Mouse (Mus musculus) heart, adult 8-10 months (tissue): Measurements from ENCODE around the gene Rangap1. TPM values are rescaled to one million over a fixed set of nuclear protein-coding genes. Genes with fewer than 3 reads are reported as not detected.

Experiments
- DNase-seq: peaks from one replicate; pipeline ENCODE4 v3.0.0; 2022; ENCODE audit warnings: low spot score
- total RNA-seq, 4 experiments: library from RNA; stranded (reverse); gene quantifications; 2 replicates each; pipeline ENCODE4 v1.2.4; 2022

Gene Rangap1
- total RNA-seq, 4 experiments from 2014 or later, result 25.4 to 28.6 (median 27.1) TPM

DNA sequence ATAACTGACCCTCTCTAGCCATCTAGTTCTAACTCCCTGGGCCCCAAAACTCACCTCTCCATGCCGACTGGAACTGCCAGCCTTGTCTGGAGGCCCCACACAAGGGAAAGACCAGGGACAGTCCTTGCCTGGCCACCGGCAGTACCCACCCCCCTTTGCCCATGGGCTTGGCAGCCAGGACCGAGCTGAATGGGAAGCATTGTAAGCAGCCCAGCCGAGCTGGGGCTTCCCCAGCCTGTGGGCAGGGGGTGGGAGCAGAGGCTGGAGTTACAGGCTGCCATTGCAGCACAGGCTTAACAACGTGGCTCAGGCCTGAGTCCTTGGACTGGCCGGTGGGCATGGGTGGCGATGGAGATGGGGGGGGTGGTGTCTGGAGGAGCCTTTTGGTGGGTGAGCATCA, 48.2 kb downstream of the Rangap1 start, which contains the start of gene Chadl:
TSS of gene Chadl (minus strand) at position 113 of the 400 bp plus-strand sequence.
- DNase-seq, result no peak

DNA sequence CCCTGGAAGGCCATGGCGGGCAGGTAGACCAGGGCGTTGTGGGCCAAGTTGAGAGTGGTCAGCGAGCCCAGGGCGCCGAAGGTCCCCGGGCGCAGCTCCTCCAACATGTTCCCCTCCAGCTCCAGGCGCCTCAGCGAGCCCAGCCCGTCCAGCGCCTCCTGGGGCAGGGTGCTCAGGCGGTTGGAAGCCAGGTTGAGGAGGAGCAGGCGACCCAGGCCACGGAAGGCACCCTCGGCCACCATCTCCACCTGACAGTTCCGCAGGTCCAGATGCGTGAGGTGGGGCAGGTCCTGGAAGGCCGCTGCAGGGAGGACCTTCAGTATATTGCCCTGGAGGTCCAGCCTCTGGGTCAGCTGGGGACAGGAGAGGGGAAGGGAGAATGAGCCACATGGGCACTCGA, 50.4 kb downstream of the Rangap1 start:
- DNase-seq, result no peak

DNA sequence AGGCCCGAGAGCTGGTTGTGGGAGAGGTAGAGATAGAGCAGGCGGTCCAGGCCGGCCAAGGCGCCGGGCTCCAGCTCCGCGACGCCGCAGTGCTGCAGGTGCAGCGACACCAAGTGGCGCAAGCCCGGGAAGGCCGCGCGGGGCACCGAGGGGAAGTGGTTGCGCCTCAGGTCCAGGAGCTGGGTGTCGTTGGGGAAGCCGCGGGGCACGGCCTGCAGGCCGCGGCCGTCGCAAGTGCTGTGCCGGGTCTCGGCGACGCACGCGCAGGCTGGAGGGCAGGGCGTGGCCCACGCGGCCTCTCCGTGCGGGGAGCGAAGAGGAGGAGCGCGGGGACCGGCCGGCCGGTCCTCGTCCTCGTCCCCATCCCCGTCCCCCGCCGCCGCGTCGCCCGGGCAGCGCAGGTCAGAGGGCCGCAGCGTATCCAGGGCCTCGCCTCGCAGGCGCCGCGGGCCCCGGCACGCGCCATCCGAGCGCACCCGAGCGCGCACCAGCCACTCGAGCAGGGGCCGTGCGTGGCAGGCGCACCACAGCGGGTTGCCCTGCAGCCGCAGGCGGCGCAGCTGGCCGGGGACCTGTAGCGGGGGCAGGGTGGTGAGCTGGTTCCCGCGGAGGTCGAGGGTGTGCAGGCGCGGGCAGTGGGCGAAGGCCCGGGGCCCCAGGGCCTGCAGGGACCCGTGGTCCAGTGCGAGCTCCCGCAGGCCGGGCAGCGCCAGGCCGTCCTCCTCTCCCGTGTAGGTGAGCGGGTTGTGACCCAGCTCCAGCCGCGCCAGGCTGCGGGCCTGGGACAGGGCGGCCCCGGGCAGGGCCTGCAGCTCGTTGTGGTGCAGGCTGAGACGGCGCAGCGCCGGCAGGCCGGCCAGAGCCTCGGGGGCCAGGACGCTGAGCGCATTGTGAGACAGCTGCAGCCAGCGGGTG, 51.1 kb downstream of the Rangap1 start:
- peak; percentile 72 for DNase-seq

DNA sequence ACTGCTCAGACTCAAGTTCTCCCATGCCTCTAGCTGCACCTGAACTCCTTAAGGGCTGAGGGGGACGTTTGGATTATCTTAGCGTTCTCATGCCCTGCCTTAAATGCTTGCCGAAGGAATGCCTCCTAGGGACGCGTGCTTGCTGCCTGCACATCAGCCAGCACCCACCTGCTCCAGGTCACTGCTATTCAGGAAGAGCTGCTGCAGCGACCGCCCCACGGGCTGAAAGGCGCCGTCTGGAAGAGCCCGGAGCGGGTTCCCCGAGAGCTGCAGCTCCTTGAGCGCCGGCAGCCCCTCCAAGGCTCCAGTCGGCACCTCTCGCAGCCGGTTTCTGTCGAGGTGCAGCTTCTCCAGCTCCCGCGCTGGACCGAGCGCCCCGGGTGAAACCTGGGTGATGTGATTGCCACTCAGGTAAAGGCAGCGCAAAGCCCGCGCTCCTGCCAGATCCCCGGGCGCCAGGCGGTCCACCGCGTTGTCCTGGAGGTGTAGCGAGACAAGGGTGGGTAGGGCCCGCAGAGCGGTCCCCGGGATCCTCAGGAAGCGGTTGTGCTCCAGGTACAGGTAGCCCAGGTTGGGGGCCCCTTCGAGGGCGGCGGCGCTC, 51.9 kb downstream of the Rangap1 start:
- DNase-seq, result no peak

DNA sequence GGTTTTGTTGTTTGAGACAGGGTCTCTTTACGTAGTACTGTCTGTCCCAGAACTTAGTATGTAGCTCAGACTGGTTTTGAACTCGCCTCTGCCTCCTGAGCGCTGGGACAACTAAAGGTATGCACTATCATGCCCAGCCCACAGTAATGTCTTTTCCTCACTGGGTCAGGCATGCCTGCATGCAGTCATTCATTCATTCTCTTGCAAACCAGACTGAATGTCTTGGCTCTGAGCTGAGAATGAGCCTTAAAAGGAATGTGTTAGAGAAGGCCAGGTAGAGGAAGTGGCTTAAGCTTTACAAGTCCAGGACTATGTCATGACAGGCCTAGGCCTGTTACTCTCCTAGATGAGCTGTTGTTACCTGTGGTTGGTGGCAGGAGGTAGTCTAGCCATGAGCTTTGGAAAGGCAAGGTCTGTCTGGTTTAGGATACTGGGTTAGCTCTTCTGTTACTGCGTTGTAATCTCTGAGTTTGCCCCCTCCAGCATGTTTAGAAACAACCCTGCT, 65.0 kb downstream of the Rangap1 start:
- no peak for DNase-seq

DNA sequence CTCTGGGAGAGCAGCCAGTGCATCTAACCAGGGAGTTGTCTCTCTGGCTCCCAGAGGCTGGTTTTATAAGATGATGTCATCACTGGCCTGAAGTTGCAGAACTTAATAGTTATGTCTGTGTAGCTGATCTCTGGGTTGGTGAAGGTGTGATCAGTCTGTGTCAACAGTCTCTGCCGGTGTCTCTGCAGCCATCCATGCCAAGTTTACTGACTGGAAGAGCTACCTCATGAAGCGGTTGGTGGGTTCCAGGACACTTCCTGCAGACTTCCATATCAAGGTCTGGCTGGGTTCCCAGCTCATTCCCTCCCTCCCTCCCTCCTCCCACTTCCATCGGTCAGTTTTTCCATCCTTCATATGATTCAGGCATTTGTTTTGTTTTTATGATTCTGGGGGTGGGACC, 68.7 kb downstream of the Rangap1 start:
- DNase-seq, result no peak

DNA sequence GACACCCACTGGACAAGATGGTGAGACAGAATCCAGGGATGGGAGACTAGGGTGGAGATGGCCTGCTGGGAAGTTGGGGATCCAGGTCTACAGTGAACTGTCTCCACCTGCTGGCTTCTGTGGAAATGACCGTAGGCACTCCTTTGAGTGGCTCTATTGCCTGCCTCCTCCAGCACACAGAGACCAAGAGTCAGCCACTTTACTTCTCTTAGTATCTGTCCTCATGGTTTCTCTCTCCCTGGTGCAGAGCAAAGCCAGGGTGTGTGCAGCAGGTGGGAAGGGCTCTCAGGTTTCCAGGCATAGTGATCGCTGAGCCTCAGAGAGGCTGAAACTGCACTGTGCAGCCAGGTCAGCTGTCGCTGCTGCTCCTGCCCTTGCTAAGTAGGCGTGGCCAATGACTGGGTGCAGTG, 75.1 kb downstream of the Rangap1 start:
- no peak for DNase-seq

DNA sequence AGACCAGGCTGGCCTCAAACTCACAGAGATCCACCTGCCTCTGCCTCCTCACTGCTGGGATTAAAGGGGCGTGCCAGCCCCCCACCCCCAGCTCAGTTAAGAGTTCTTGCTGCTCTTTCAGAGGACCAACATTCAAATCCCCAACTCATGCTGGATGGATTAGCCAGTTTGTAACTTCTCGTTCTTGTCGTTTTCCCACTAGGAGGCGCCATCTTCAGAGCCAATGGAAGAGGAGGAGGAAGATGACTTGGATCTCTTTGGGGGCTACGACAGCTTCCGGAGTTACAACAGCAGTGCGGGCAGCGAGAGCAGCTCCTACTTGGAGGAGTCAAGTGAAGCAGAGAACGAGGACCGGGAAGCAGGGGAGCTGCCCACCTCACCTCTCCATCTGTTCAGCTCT, 78.4 kb downstream of the Rangap1 start:
- no peak for DNase-seq

DNA sequence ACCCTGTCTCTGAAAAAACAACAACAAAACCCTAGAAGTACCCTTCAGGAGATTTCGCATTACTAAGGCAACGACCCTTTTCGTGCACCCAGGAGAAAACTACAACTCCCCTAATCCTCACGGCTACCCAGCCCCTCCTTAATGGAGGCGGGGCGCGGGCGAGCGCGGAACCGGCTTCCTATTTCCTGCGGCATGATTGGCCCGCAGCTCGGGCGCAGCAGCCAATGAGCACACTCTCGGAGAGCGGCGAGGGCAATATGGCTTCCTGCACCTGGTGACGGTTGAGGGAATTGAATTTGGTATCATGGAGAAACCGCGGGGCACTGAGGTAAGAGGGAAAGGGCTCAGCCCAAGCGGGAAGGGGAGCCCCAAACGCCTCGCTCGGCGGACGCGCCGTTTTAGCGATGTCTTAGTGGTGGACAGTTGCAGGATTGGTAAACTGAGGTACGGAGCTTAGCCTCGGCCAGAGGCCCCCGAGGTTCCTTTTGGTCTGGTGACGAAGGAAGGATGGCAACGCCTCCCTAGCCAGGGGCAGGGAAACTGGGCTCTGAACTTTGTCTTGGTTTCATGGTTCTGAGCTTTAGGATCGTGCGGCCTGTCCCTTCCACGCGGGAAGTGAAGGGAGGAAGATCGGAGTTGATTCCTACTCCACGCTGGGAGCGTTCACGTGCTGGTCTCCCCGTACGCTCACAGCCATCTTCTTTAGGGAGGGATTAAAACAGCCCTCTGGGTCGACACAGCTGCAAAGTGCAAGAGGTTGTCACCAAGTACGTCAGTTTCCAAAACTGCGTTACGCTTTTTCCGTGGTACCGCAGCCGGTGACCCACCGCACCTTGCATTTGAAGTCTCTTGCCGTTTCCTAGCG, 81.4 kb downstream of the Rangap1 start, which contains the start of gene L3mbtl2:
TSS of gene L3mbtl2 (plus strand) at position 193 of the 865 bp plus-strand sequence.
- DNase-seq, result peak; percentile 88

DNA sequence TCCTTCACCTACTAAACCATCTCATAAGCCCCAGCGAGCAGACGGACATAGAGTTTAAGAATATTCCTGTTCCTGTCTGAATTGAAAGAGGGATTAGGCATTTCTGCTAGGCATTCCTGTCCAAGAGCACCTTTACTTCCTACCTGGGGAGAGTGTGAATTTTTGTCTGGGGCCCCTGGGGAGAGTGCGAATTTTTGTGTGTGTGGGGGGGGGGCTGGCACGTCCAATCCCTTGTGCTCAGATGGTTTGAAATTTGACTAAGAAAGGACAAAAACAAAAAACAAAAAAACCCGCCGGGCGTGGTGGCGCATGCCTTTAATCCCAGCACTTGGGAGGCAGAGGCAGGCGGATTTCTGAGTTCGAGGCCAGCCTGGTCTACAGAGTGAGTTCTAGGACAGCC, 82.0 kb downstream of the Rangap1 start:
- no peak for DNase-seq

DNA sequence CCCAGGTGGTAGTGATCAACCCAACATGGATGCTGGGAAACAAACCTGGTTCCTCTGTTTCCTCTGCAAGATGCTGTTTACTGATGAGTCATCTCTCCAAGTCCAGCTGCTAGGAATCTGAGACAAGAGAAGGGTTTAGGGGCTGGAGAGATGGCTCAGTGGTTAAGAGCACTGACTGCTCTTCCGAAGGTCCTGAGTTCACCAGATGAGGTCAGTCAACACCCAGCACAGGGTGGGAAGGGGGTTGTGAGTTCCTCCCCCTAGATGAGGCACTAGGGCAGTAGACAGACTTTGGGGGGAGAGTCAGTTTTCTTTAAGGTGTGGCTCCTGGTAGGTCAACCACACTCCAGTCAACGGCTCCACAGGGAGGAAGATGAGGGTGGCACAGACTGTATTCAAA, 83.6 kb downstream of the Rangap1 start:
- DNase-seq, result no peak

Other genes with a start within 250 kb of the Rangap1 start
- gene Ep300, start 160.2 kb downstream of the Rangap1 start, total RNA-seq, result 10 to 100 TPM; 40.2 to 48.8 (median 46.7) TPM
- gene L3mbtl2, start 81.6 kb downstream of the Rangap1 start, total RNA-seq, result 10 to 100 TPM; 10.6 to 17.0 (median 12.9) TPM
- 1 to 10 TPM in 3 of 4 experiments, under 1 TPM in 1; 0.66 to 2.6 (median 1.3) TPM for gene Chadl, start 48.2 kb downstream of the Rangap1 start, total RNA-seq
- gene Zc3h7b, start 473 bp downstream of the Rangap1 start, total RNA-seq, result 10 to 100 TPM; 61.4 to 72.3 (median 65.5) TPM
- gene Tef, start 56.9 kb upstream of the Rangap1 start, total RNA-seq, result 100 to 1,000 TPM; 125 to 157 (median 155) TPM
- gene Tob2, start 113.3 kb upstream of the Rangap1 start, total RNA-seq, result 100 to 1,000 TPM in 1 of 4 experiments, 10 to 100 TPM in 3; 50.6 to 129 (median 74.7) TPM
- 10 to 100 TPM; 31.9 to 39.3 (median 33.9) TPM for gene Phf5a, start 126.4 kb upstream of the Rangap1 start, total RNA-seq
- gene Aco2, start 126.8 kb upstream of the Rangap1 start, total RNA-seq, result 1,000 to 10,000 TPM; 2,119 to 2,448 (median 2,260) TPM
- 10 to 100 TPM in 1 of 4 experiments, 1 to 10 TPM in 3; 7.6 to 10.3 (median 9.6) TPM for gene Polr3h, start 180.7 kb upstream of the Rangap1 start, total RNA-seq
- gene Csdc2, start 191.2 kb upstream of the Rangap1 start, total RNA-seq, result 100 to 1,000 TPM in 1 of 4 experiments, 10 to 100 TPM in 3; 64.7 to 103 (median 72.9) TPM
- 10 to 100 TPM; 25.4 to 39.1 (median 28.2) TPM for gene Pmm1, start 215.4 kb upstream of the Rangap1 start, total RNA-seq
- not detected for gene 1700029P11Rik, start 235.0 kb upstream of the Rangap1 start, total RNA-seq
- gene Xrcc6, start 242.3 kb upstream of the Rangap1 start, total RNA-seq, result 10 to 100 TPM; 20.9 to 28.1 (median 26.8) TPM